Mouse (Mus musculus): ENCODE results near the gene Carf. TPM values are rescaled to one million over a fixed set of nuclear protein-coding genes. Genes with fewer than 3 reads are reported as not detected.
"Not testable (repeated sequence)": the region's sequence is repeated elsewhere in the genome, so short reads cannot be mapped to it uniquely, and the experiment has no call there.

Carf gene
- 10 to 100 TPM; 22.2 to 33.6 (median 24.8) TPM for total RNA-seq (2022)

DNA sequence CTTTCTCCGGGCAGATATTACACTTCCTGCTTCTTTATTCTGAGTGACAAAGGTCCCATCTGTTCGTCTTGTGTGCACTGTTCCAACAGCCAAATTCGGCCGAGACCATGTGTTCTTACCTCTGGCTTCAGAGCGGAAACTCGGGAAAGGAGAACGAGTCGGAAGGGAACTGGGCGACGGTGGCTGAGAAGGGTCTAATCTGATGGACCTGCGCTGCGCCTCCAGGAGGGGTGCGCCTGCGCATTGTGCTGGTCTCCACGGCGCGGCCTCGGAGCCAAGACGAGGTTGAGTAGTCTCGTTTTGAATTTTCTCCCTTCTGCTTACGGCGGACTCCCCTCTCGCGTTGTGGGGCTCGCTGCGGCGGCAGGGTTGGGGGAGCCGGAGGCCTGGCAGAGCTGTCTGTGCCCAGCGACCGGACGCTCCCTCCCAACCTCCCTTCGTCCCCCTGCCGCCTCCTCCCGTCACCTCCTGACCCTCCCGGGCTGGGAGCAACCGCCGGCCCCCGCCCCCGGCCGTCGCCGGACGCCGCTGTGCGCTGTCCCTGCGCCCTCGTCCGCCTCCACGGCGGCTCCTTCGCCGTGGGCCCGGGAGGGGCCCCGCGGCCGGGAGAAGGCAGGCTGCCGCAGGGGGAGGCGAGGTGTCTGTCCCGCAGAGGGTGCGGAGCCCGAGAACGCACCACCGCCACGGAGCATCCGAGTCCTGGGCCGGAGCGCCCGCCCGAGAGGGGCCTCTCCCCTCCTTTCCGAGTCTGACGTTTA is at the start of gene Carf, which contains the start of gene Wdr12:
TSS of gene Carf (plus strand) at position 224 of the 758 bp plus-strand sequence.
TSS of gene Wdr12 (minus strand) at position 622 of the 758 bp plus-strand sequence.
- peak; percentile 95 to 98 for DNase-seq (ENCODE audit: low spot score in 2 of 2)

- DNase-seq (ENCODE audit: low spot score in 2 of 2) = no peak
Observed at GRCm38 (mm10) chr1:60054659-60055058, 43.4 kb upstream of the Carf start.

GRCm38 (mm10) chr1:60056310-60056709 is 41.7 kb upstream of the Carf start:
- no peak for DNase-seq (ENCODE audit: low spot score in 2 of 2)

GRCm38 (mm10) chr1:60070725-60071124 is 27.3 kb upstream of the Carf start:
- not testable (repeated sequence) for DNase-seq (ENCODE audit: low spot score in 2 of 2)

DNA sequence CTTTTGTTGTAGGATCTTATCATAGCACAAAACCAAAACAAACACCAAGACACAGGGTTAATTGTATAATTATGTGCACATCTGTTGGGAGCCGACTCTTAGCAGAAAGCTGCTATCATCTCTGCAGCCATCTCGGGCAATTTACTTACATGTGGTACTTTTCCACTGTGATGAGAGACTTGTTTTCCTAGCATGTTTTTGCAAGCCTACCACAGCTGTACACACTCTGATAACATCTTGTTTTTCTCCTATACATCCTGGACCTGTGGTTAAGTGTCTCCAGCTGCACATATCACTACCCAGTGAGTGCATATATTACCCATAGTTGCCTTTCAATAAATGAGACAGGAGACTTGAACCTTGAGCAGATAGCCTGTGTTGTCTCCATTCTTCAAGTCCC is 23.1 kb upstream of the Carf start:
- no peak for DNase-seq (ENCODE audit: low spot score in 2 of 2)

- no peak for DNase-seq (ENCODE audit: low spot score in 2 of 2)
Observed at GRCm38 (mm10) chr1:60075590-60075989, 22.5 kb upstream of the Carf start.

GRCm38 (mm10) chr1:60076411-60076810 is 21.6 kb upstream of the Carf start:
- DNase-seq (ENCODE audit: low spot score in 2 of 2) = no peak

- DNase-seq (ENCODE audit: low spot score in 2 of 2) = no peak
Observed at GRCm38 (mm10) chr1:60096572-60097276, 1.3 kb upstream of the Carf start.

- peak; percentile 46 to 67 for DNase-seq (ENCODE audit: low spot score in 2 of 2)
Observed at GRCm38 (mm10) chr1:60097277-60098023, 597 bp upstream of the Carf start.

DNA sequence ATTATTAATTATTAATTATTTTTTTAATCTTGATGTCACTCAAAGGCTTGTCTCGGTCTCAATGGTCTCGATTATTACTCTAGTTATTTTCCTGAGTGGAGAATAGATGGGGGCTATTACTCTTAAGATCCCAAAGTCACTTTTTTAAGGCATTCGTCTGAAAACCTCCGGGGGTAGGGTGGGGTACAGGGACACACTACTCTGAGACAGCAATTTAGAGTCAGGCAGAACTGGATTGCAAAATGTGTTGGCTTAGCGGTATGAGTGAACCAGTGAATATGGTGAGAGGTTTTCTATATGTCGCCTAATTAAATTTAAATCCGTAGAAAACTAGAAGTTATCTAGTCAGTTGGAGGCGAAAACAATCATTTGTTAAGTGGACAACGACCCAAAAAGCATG is 792 bp downstream of the Carf start:
- no peak for DNase-seq (ENCODE audit: low spot score in 2 of 2)

GRCm38 (mm10) chr1:60104582-60104981 is 6.5 kb downstream of the Carf start:
- DNase-seq (ENCODE audit: low spot score in 2 of 2) = no peak

DNA sequence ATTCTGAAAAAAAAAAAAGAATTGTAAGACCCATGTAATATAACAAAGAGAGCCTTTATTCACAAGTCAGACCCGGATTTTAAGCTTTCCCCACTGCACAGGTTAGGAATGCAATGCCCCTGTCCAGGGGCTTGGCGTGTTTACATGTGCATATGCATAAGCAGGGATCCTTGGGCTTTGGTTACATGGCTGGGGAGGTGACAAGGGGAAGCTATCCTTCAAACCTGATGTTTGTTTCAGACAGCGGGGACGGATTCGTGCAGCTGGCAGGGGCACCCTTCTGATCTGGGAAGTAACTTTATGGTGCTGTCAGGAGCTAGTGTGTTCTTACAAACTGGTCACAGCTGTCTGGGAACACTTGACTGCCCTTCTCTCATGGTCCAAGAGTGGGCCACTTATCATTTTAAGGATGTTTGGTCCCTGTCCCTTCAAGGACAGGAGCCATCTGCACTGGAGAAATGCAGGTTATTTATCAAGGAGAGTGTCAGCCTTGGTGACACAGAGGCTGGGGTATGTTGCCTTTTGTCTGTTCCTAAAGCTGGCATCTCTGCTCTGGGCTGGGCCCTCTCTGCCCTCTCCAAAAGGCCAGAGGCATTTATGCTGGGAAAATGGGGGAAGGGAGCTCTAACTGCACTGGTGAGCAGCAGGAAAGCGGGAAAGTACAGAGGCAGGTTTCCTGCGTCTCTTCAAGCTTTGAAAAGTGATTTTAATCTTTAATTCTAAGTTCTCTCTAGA is 19.8 kb downstream of the Carf start:
- DNase-seq (ENCODE audit: low spot score in 2 of 2) = no peak

DNA sequence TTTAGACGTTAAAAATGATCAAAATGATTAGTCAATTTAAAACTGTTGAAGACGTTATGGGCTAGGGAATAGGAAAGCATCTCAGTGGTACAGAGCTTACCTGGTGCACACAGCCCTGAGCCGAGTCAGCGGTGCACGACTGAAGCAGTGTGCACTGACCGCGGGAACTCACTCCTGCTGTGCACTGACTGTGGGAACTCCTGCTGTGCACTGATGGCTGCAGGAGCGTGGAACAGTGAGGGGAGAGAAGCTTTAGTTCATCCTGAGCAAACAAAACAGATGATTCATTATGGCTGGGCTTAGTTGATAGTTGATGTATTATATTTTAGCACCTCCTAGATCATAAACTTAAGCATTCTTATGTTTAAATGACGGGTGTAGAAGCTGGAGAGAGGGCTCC is 39.3 kb downstream of the Carf start:
- no peak for DNase-seq (ENCODE audit: low spot score in 2 of 2)

- no peak for DNase-seq (ENCODE audit: low spot score in 2 of 2)
Observed at GRCm38 (mm10) chr1:60152700-60153099, 54.7 kb downstream of the Carf start.

GRCm38 (mm10) chr1:60156651-60157050 is 58.6 kb downstream of the Carf start:
- no peak for DNase-seq (ENCODE audit: low spot score in 2 of 2)

DNA sequence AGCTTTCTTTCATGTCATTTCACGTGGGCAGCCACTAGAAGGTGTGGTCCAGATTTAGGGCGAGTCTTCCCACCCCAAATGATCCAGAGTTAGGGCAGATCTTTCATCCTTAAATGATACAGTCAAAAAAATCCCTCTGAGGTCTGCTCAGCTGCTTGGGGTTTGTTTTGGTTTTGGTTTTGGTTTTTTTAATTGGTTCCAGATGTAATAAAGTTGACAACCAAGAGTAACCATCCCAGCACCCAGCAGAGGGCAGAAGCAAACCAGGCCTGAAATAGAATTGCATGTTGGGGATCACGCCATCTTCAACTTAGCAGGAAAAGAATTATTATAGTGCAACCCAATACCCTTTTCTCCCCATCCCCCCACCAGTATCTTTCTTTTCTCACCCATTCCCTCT is 60.4 kb downstream of the Carf start:
- peak in 1 of 2 experiments; percentile 6 for DNase-seq (ENCODE audit: low spot score in 2 of 2)

GRCm38 (mm10) chr1:60163676-60164075 is 65.6 kb downstream of the Carf start:
- no peak for DNase-seq (ENCODE audit: low spot score in 2 of 2)

- DNase-seq (ENCODE audit: low spot score in 2 of 2) = no peak
Observed at GRCm38 (mm10) chr1:60169626-60170025, 71.6 kb downstream of the Carf start.

- no peak for DNase-seq (ENCODE audit: low spot score in 2 of 2)
Observed at GRCm38 (mm10) chr1:60170251-60170650, 72.2 kb downstream of the Carf start.

GRCm38 (mm10) chr1:60173119-60173518 is 75.1 kb downstream of the Carf start:
- no peak for DNase-seq (ENCODE audit: low spot score in 2 of 2)

DNA sequence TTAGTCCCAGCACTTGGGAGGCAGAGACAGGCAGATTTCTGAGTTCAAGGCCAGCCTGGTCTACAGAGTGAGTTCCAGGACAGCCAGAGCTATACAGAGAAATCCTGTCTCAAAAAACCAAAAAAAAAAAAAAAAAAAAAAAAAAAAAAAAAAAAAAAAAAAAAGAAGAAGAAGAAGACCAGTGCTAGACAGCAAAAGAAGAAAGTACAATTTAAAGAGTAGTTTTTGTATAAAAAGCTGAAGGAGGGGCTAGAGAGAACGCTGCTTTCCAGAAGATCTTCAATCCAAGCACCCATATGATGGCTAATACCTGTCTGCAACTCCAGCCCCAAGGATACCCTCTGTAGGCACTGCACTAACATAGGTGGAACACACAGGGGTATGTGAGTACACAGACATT is 79.8 kb downstream of the Carf start:
- DNase-seq (ENCODE audit: low spot score in 2 of 2) = not testable (repeated sequence)
